Mouse (Mus musculus) stomach, postnatal 0 days (tissue): Measurements from ENCODE around the gene Barx1.

ENCODE experiments used
- CTCF ChIP-seq: IDR thresholded peaks from 2 replicates; pipeline ENCODE4 v1.5.1; 2016; ENCODE audit warnings: antibody characterized with exemption, low read depth, mild to moderate bottlenecking, moderate library complexity
- EP300 ChIP-seq: optimal IDR thresholded peaks from 2 replicates; pipeline ENCODE3; 2016; ENCODE audit warnings: antibody characterized with exemption

DNA sequence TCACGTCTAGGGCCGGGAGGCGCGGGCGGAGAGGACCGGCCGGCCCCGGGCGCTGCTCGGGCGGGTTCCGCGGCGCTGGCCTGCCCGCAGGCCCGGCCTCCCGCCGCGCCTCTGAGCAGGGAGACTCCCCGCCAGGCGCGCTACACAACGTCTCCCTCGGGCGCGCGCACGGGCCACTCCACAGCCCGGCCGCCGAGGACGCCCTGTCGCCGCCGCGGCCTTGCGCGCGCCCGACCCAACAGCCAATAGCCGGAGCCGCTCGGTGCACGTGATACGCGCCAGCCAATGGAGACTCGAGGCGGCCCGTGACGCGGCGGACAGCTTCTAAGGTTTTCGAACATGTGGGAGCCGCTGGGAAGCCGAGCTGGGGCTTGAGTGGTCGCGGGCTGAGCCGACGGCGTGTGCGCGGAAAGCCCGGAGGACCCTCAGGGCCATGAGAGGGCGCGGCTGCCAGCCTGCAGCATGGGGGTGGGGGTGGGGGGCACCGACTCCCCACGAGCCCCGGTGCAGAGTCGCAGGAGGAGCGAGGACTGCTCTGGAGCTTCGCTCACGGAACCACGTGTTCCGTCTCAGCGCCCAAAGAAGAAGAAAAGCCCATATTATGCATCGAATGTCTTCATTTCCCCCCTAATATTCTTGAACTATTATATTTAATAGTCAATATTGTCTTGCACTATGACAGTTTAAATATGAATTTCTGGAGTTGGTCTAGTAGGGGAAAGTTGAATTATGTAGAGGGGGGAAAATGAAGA is 37.2 kb upstream of the Barx1 start, which contains the start of gene Ptpdc1:
- TF ChIP-seq CTCF = no peak
- TF ChIP-seq EP300 = no peak
